Mouse (Mus musculus) myocyte (in vitro differentiated cells): ENCODE results near the gene Cplx2.

Experiments used
- E2F4 ChIP-seq: IDR thresholded peaks from one replicate; pipeline ENCODE4 v1.6.1; 2011; ENCODE audit warnings: mild to moderate bottlenecking, control low read depth, moderate library complexity; ENCODE audit not compliant: insufficient read depth
- MAX ChIP-seq: IDR thresholded peaks from one replicate; pipeline ENCODE4 v1.6.1; 2011; ENCODE audit warnings: low read depth, mild to moderate bottlenecking, control low read depth
- MYOD1 ChIP-seq, 3 experiments: IDR thresholded peaks; one replicate each; pipeline ENCODE4 v1.6.1; 2011; ENCODE audit warnings: control low read depth in 2 of 3, low read depth in 2 of 3, mild to moderate bottlenecking in 2 of 3, moderate library complexity in 1 of 3; ENCODE audit not compliant: insufficient read length in 2 of 3, control insufficient read depth in 1 of 3
- POLR2A ChIP-seq: IDR thresholded peaks from one replicate; pipeline ENCODE4 v1.6.1; 2011; ENCODE audit warnings: low read depth, mild to moderate bottlenecking, control low read depth, moderate library complexity; ENCODE audit not compliant: insufficient read length
- POLR2AphosphoS2 ChIP-seq: IDR thresholded peaks from one replicate; pipeline ENCODE4 v1.6.1; 2011; ENCODE audit warnings: low read depth, control low read depth; ENCODE audit not compliant: insufficient read length
- TCF12 ChIP-seq: IDR thresholded peaks from one replicate; pipeline ENCODE4 v1.6.1; 2011; ENCODE audit warnings: mild to moderate bottlenecking, control low read depth; ENCODE audit not compliant: poor library complexity, insufficient read depth, severe bottlenecking
- USF1 ChIP-seq: IDR thresholded peaks from one replicate; pipeline ENCODE4 v1.6.1; 2011; ENCODE audit warnings: low read depth, mild to moderate bottlenecking, control low read depth, moderate library complexity

DNA sequence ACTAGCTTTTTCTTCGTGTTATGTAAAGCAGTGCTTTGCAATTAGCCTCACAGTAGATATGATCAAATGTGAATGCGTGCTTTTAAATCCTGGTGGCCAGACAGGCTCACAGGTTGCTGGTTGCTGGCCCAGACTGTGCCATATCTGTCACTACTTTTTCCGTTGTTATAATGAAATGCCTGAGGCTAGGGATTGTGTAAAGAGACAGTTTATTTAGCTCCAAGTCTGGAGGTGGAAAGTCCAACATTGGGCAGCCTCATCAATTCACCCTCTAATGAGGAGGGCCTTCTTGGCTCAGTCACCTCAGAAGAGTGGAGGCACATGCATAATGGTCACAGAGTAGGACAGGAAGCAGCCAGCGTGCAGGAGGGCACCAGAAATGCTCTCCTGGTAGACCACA lies 31.2 kb downstream of the Cplx2 start:
- TF ChIP-seq MAX (no peak), E2F4 (no peak), POLR2A (no peak), POLR2AphosphoS2 (no peak), USF1 (no peak), TCF12 (no peak), MYOD1 (IDR thresholded peaks at IDR 0.05; ENCODE audit: control insufficient read depth in 1 of 3, insufficient read length in 2 of 3, low read depth in 2 of 3) (no peak)
